Mouse (Mus musculus) gastrocnemius, postnatal 14 days (tissue): ENCODE measurements at regions not wholly inside any gene's neighbourhood (a gene's known extent, or its start where the extent isn't known, plus 50 kb on each side); places are given as distances from the start of the nearest gene placed in this dataset.

Experiments used
- DNase-seq: peaks from one replicate; pipeline ENCODE4 v3.0.0; 2021; ENCODE audit warnings: mixed read lengths
- intact Hi-C: fragments of 180-260 bp; cut with DNase I; formaldehyde crosslinking; loops from one replicate; pipeline ENCODE4 v1.15.1; 2025; ENCODE audit warnings: low total_unique reads

DNA sequence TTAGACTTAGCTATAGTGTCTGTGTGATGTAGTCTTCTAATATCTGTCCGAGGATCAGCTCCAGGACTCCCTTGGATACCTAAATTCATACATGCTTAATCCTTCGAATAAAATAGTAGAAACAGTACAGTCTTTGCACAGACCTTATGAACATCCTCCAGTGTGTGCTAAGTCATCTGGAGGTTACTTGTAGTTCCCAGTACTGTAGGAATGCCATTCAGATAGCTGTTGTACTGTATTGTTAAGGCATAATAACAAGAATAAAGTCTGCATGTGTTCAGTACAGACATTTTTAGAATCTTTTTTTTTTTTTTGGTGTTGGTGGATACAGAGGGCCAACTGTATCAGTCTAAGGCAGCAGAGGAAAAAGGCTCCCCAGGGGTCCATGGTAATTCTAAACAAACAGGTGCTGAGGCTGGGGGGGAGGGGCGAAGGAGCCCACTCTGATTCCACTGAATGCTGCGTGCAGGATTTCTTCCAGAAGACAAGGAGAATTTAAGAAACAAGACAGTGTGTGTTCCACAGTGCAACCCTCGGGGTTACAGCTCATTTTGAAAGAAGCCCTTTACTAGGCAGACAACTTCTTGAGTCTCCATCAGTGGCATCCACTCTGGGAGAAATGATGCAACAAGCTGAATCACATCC, 67.7 kb upstream of the Kiz start:
- intact Hi-C loops, result no loop called here
- no peak for DNase-seq

DNA sequence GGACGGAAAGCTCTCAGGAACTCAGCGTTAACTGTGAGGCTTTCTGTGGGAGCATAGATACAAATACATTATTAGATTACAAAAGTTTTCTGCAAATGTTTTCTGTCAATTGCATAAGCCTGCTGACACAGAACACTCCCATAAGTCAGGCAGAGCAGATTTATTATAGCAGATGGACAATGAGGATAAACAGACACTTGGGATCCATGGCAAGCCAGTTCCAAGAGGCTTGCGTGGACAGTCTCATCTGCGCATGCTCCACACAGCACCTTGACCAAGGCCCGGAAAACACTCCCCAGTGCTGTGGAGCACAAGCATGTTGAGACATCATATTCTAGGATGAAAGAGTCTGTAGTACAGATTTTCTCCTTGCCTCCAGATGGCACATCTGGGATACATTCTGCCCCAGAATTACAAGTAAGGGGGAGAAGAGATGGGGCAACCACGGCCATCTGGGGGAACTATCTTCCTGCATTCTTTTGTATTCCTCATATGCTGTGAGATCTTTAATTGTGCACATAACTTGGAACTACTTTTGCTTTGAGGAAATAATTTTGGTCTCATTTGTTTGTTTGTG, 62.7 kb upstream of the Kiz start:
- no peak for DNase-seq
- intact Hi-C loops, result no loop called here

DNA sequence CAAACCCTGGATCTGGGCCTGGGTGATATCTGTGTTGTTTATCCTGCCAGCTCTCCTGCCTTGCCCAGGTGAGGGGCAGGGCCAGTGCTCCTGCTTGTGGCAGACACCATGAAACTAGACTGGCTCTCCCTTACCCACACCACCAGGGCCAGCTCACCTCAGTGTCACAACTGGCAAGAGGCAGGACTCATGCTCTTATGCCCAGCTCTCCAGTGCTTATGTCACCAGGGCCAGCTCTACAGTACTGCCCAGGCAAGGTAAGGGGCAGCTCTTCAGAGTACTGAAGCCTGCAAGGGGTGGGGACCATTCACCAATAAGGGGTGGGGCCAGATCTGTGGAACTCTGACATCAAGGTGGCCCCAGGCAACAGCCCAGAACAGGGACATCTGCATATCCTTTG, 52.7 kb upstream of the Kiz start:
- no peak for DNase-seq
- intact Hi-C loops, result no loop called here
